Mouse (Mus musculus) testis, adult 2 months (tissue): Measurements from ENCODE around the gene Pbx2.

Source experiments
- CTCF ChIP-seq: fragments of 200-500 bp; IDR thresholded peaks from 2 replicates; pipeline ENCODE4 v1.5.1; 2012; ENCODE audit warnings: low read depth, mild to moderate bottlenecking, inconsistent platforms, low read length, moderate library complexity; ENCODE audit not compliant: control insufficient read depth, insufficient read depth, insufficient replicate concordance
- POLR2A ChIP-seq: fragments of 200-500 bp; IDR thresholded peaks from 2 replicates; pipeline ENCODE4 v1.6.1; 2012; ENCODE audit warnings: low read depth, mild to moderate bottlenecking, inconsistent platforms, low read length, moderate library complexity; ENCODE audit not compliant: control insufficient read depth

- TF ChIP-seq CTCF (no peak), POLR2A (no peak)
Observed at GRCm38 (mm10) chr17:34559895-34560294, 31.2 kb upstream of the Pbx2 start.
